Mouse (Mus musculus) embryonic stem cell, embryonic (primary cell): ENCODE data around the gene Ift27.

Experiments
- CTCF ChIA-PET, 4 experiments: fragments of 300-600 bp in 2 of 4; fragments of 350-600 bp in 2 of 4; sonication (Branson Sonifier 250); formaldehyde crosslinking; loops; one replicate each; lab custom pipeline; 2022; ENCODE audit warnings: inconsistent platforms in 2 of 4; lab: Charles Lee
- POLR2A ChIA-PET, 4 experiments: fragments of 300-600 bp in 2 of 4; fragments of 350-600 bp in 2 of 4; sonication (Branson Sonifier 250); formaldehyde crosslinking; loops; one replicate each; lab custom pipeline; 2022; ENCODE audit warnings: antibody characterized with exemption in 4 of 4, inconsistent platforms in 1 of 4; lab: Charles Lee

Gene Ift27

GRCm38 (mm10) chr15:78157330-78157729, 16.6 kb downstream of the Ift27 start:
- ChIA-PET POLR2A (no interaction called here), CTCF (interaction anchor here in 2 of 4 experiments (0.7 to 1.2 kb wide), 3 partner anchors 82 to 175 kb away, joined by 3 to 4 read pairs (median 3); no protein-coding TSS in a partner anchor)

- CTCF ChIA-PET: interaction anchor here in 1 of 4 experiments (0.6 kb wide), 1 partner anchor 172 kb away, joined by 3 read pairs; no protein-coding TSS in a partner anchor
- POLR2A ChIA-PET: no interaction called here
These were observed 18.5 kb downstream of the Ift27 start for GRCm38 (mm10) chr15:78155421-78155820.

- ChIA-PET POLR2A (interaction anchor here in 1 of 4 experiments (0.8 kb wide), 1 partner anchor 18 kb away, joined by 3 read pairs; no protein-coding TSS in a partner anchor), CTCF (interaction anchor here in 3 of 4 experiments (0.8 to 2.0 kb wide), 4 partner anchors 18 to 86 kb away, joined by 3 to 9 read pairs (median 6); partner anchors contain the start of gene Cacng2 (in 1 of the 3))
These were observed 20.7 kb downstream of the Ift27 start for GRCm38 (mm10) chr15:78153045-78153775.

- POLR2A ChIA-PET: no interaction called here
- CTCF ChIA-PET: no interaction called here
These were observed 25.3 kb downstream of the Ift27 start for GRCm38 (mm10) chr15:78148565-78148964.

GRCm38 (mm10) chr15:78140226-78140625, 33.7 kb downstream of the Ift27 start:
- CTCF ChIA-PET: interaction anchor here in 3 of 4 experiments (0.8 to 1.4 kb wide), 3 partner anchors 100 to 115 kb away, joined by 3 to 4 read pairs (median 3); no protein-coding TSS in a partner anchor
- POLR2A ChIA-PET: no interaction called here

GRCm38 (mm10) chr15:78134606-78135005, 39.3 kb downstream of the Ift27 start:
- POLR2A ChIA-PET: no interaction called here

GRCm38 (mm10) chr15:78133389-78133788, 40.5 kb downstream of the Ift27 start:
- ChIA-PET CTCF (no interaction called here), POLR2A (no interaction called here)

More at GRCm38 (mm10) chr15:78134606-78135005, 39.3 kb downstream of the Ift27 start:
- CTCF ChIA-PET: no interaction called here

- CTCF ChIA-PET: interaction anchor here (0.5 to 2.5 kb wide), 20 partner anchors 11 to 1280 kb away, joined by 3 to 11 read pairs (median 4); partner anchors contain the start of genes Eif3d (in 1 of the 4) and Ift27 (in 1 of the 4)
- POLR2A ChIA-PET: interaction anchor here in 3 of 4 experiments (0.5 to 1.8 kb wide), 15 partner anchors 10 to 1044 kb away, joined by 3 to 10 read pairs (median 3); partner anchors contain the start of genes Eif3d (in 2 of the 3), Mpst (in 2 of the 3), Tst (in 2 of the 3) and Ift27 (in 1 of the 3)
These were observed 54.2 kb downstream of the Ift27 start, which contains the start of gene Cacng2 for GRCm38 (mm10) chr15:78119704-78120103. Cacng2 (minus strand) TSS chr15:78120028.

GRCm38 (mm10) chr15:78119248-78119647, 54.7 kb downstream of the Ift27 start:
- ChIA-PET POLR2A (interaction anchor here in 3 of 4 experiments (0.6 to 1.8 kb wide), 13 partner anchors 17 to 1044 kb away, joined by 3 to 10 read pairs (median 3); partner anchors contain the start of genes Eif3d (in 2 of the 3), Mpst (in 2 of the 3), Tst (in 2 of the 3) and Ift27 (in 1 of the 3)), CTCF (interaction anchor here (0.5 to 2.5 kb wide), 19 partner anchors 11 to 1280 kb away, joined by 3 to 11 read pairs (median 4); partner anchors contain the start of genes Eif3d (in 1 of the 4) and Ift27 (in 1 of the 4))

GRCm38 (mm10) chr15:78118275-78118995, 55.5 kb downstream of the Ift27 start:
- ChIA-PET POLR2A (no interaction called here), CTCF (interaction anchor here in 2 of 4 experiments (2.2 to 2.5 kb wide), 2 partner anchors 121 to 136 kb away, joined by 10 to 11 read pairs; no protein-coding TSS in a partner anchor)

GRCm38 (mm10) chr15:78117731-78118130, 56.2 kb downstream of the Ift27 start:
- POLR2A ChIA-PET: interaction anchor here in 1 of 4 experiments (0.6 kb wide), 1 partner anchor 78 kb away, joined by 3 read pairs; no protein-coding TSS in a partner anchor
- CTCF ChIA-PET: interaction anchor here in 1 of 4 experiments (1.4 kb wide), 1 partner anchor 122 kb away, joined by 3 read pairs; no protein-coding TSS in a partner anchor

- ChIA-PET POLR2A (interaction anchor here in 1 of 4 experiments (0.6 to 1.4 kb wide), 2 partner anchors 57 to 78 kb away, joined by 3 to 4 read pairs; partner anchors contain the start of gene Ift27), CTCF (interaction anchor here in 2 of 4 experiments (0.5 to 1.4 kb wide), 3 partner anchors 123 to 314 kb away, joined by 3 to 5 read pairs (median 3); no protein-coding TSS in a partner anchor)
These were observed 57.0 kb downstream of the Ift27 start for GRCm38 (mm10) chr15:78116936-78117335.

GRCm38 (mm10) chr15:78116244-78116643, 57.7 kb downstream of the Ift27 start:
- CTCF ChIA-PET: no interaction called here

More at GRCm38 (mm10) chr15:78116244-78116643, 57.7 kb downstream of the Ift27 start:
- POLR2A ChIA-PET: interaction anchor here in 2 of 4 experiments (0.6 to 1.4 kb wide), 3 partner anchors 31 to 58 kb away, joined by 3 to 4 read pairs (median 4); partner anchors contain the start of gene Ift27 (in 1 of the 2)
